Mouse (Mus musculus) thymus, postnatal 0 days (tissue): ENCODE results near the gene Ugt1a2. TPM values are rescaled to one million over a fixed set of nuclear protein-coding genes. Genes with fewer than 3 reads are reported as not detected.
"Not testable (repeated sequence)": the region's sequence is repeated elsewhere in the genome, so short reads cannot be mapped to it uniquely, and the experiment has no call there.

Experiments used
- DNase-seq: peaks from one replicate; pipeline ENCODE4 v3.0.0-alpha.2; 2015; ENCODE audit warnings: low spot score
- polyA plus RNA-seq: library from polyadenylated mRNA; unstranded; fragments of >200 nt; fragmentation: Nextera tagmentation; extraction: Ambion mirVana; gene quantifications from 2 replicates; pipeline ENCODE4 v1.2.1, GENCODE M21; 2015

Gene Ugt1a2
- polyA plus RNA-seq, 1 experiment from 2014 or later = 0.13 TPM

DNA sequence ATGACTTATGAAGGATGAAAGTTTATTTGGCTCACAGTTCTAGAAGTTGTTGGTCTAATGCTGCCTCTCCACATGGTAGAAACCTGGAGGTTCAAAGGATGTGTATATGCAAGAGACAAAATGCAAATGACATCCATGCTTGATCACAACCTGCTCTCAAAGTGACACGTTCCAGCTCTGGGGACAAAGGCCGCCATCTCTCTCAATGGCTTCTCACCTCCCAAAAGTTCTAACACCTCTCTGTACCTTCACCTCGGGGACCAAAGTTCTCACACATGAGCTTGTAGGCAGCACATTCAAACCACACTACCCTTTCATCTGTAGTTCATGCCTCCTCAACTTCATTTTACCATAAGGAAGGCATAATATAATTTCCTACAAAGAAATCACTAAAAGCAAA lies 17.2 kb downstream of the Ugt1a2 start:
- peak; percentile 2 for DNase-seq

DNA sequence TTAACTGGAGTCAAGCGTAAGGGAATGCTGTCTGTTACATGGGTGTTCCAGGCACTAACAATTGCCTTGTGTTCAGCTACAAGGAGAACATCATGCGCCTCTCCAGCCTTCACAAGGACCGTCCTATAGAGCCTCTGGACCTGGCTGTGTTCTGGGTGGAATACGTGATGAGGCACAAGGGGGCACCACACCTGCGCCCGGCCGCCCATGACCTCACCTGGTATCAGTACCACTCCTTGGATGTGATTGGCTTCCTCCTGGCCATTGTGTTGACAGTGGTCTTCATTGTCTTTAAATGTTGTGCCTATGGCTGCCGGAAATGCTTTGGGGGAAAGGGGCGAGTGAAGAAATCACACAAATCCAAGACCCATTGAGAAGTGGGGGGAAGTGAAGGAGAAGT lies 17.6 kb downstream of the Ugt1a2 start:
- peak; percentile 11 for DNase-seq

DNA sequence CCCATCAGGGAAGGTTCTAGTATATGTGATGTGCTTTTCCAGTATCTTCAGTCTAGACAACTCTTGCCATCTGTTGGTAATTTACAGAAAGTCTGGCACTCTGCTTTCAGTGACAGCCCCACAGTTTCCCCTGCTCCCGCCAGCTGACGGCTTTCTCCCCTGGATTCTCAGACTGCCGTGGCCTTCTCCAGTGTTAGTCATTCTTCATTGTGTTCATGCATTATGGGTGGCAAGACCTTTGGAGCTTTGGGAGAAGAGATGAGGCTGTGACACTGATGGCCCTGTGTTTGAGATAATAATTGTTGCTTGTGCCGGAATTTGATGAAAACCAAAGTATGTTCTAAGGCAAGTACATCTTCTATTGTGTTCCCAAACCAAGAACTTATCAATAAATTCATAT lies 18.2 kb downstream of the Ugt1a2 start:
- no peak for DNase-seq

DNA sequence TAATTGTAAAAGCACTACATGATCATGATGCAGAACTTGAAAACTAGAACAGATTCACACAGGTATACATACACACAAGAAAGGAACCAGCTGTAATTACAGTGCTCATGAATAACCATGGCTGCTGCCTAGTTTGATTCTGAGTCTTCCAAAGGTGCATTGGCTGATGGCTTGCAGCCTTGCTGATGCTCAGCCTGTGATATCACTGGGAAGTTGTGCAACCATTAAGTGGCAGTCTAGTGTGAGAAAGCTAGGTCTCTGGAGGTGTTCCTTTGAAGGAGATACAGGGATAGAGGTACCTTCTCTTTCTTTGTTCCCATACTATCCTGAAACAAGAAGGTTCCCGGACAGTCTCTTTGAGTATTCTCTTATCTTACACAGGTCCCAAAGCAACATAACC lies 18.7 kb downstream of the Ugt1a2 start:
- DNase-seq = no peak

DNA sequence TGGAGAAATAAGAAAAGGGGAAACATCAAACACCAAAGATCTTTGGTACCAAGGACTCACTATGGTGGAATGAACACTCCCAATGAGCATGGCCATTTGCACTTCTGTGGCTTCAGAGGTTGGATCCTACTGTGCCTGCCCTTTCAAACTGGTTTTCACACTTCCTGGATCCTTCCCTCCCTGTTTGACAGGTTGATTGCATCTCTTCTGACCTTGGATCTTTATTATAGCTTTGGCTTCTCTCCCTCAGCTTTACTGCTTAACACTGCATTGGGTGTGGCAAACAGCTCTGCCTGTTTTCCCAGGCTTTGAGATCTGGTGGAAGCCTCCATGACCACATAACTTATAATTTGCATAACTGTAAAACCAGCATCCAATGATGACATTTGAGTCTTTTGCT lies 19.9 kb downstream of the Ugt1a2 start:
- DNase-seq = no peak

DNA sequence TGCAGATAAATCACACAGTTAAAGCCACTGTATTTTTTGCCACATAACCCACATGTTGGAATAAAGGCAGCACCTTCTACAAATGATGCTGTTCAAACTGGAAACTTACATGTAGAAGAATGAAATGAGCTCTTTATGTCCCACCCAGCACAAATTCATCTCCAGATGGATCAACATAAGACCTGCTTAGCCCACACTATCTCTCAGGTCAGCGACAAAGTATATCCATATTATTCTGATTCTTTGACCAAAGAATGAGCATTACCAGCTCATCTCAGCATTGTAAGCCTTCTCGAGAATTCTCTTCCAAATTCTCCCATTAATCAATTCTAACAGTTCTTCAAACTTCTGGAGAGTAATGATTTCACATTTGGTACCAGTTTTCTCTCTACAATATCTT lies 21.8 kb downstream of the Ugt1a2 start:
- DNase-seq = no peak

DNA sequence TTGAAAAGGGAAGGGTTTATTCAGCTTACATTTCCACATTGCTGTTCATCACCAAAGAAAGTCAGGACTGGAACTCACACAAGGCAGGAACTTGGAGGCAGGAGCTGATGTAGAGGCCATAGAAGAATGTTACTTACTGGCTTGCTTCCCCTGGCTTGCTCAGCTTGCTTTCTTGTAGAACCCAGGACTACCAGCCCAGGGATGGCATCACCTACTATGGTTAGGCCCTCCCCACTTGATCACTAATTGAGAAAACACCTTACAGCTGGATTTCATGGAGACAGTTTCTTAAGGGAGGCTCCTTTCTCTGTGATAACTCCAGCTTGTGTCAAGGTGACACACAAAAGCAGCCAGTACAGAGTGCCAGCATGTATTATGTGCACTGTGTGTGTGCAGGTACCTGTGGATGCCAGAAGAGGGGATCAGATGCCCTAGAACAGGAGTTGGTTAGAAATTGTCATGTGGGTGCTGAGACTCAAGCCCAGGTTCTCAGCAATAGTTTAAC lies 22.7 kb downstream of the Ugt1a2 start:
- DNase-seq = not testable (repeated sequence)

DNA sequence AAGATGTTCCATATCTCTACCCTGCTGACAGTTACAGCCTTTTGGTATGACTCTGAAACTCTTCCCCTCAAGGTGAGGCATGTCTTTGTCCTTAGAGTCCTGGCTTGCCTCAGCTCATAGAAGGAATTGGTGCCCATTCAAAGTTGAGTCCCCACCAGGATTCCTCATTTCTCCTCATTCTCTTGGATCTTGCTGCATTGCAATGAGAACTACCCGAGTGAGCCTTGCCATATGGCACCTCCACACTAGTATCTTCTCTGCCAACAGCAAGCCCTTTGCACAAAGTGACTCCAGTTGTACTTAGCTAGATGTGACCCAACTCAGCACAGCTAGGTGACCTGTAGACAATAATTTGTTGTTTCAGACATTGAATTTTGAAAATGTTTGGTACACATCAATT lies 23.2 kb downstream of the Ugt1a2 start:
- no peak for DNase-seq

DNA sequence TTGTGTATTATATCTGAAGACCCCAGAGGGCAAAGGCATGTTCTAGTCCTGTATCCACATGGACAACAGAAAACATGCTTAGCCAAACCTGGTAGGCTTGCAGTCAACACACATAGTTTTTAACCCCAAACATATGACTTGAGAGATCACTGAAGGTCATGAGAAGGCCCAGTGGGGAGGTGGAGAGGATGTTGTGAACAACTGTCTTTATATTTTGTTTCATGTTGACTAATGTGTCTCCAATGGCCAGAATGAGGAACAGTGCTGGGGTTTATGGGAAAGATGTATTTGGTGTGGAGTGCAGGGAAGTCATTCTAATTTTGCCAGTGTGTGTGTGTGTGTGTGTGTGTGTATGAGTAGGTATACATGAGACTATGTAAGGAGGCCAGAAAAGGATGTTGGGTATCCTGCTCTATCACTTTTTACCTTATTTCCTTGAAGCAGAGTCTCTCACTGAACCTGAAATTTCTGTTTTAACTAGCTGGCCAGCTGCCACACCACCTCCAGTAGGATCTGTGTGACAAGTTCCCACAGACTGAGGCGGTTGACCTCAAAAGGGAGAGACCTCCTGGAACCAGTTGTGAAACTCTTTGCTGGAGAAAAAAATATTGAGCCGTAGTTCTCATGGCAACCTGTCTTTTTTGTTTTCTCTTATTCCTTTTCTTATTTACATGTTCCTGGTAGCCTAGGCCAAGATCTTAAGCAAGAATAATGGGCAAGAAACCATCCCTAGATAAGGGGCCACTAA lies 23.8 kb downstream of the Ugt1a2 start:
- DNase-seq = no peak

DNA sequence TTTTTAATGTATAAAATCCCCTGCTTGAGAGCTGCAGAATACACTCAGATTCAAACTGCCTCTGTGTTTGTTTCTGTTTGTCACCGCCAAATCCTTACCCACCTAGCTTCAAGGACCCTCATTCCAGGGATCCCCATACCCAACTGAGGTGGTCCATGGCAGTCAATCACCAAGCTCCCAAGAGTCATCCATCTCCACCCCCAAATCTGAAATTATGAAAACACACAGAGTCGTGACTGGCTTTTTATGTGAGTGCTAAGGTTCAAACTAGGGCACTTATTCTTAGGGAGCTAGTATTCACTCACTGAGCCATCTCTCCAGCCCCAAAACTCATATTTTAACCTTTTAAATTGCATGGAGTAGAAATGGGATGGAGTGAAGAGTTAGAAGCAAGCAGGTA lies 24.9 kb downstream of the Ugt1a2 start:
- not testable (repeated sequence) for DNase-seq

DNA sequence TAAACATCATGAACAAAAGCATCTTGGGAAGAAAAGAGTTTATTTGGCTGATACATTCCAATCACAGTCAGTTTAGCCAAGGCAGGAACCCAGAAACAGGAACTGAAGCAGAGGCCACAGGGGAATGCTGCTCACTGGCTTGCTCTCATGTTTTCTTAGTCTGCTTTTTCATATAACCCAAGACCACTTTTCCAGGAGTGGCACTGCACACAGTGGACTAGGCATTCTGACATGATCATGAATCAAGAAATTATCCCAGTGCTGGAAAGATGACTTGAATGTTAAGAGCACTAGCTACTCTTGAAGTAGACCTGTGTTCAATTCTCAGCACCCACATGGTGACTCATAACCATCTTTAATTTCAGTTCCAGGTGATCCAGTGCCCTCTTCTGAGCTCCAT lies 25.3 kb downstream of the Ugt1a2 start:
- no peak for DNase-seq

DNA sequence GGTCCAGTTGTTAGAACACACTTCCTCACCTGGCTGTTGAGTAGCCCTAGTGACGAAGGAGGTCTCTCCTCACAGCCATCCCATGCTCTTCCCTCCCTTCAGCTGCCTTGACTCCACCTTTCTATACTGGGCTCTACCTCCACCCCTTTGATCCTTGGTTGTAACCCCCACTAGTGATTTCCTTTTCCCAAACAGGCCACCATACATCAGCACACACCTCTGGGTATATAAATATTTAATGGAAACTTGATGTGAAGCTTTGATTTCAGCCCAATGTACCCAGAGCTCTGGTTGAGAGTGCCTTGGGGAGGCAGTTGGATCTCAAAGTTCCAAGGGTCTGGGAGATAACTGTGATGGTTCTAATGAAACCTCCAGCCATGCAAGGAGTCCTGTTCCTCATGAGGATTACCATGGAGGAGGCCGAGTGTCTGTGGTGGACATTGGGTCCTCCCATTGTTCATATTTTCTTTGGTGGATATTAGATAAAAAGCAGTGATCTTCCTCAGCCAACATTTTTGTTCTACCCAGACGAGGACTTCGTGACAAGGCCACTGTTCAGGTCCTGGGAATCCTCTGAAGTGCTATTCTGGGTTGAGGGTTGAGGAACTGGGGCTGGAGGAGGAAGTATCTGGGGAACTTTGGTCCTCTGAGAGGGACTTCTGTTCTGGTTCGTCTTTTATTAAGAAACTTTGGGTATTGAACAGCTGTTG lies 26.4 kb downstream of the Ugt1a2 start, which contains the start of gene Mroh2a:
TSS of gene Mroh2a (plus strand) at position 317 of the 710 bp plus-strand sequence.
- no peak for DNase-seq

DNA sequence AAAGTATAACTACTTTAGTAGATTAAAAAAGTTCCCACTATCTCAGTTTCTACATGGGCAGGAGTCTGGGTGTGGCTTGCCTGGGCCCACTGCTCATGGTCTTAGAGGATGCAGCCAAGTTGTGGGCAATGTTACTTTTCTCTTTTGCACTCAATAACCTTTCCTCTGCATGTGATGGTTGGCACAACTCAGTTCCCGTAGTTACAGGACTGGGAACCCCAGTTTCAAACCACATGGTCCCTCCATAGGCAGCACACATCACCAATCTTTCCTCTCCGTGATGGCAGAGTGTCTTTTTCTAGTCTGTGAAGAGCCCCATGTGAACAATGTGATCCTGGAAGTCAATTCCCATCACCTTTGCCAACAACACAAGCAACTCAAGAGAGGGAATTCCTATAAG lies 27.1 kb downstream of the Ugt1a2 start:
- no peak for DNase-seq

DNA sequence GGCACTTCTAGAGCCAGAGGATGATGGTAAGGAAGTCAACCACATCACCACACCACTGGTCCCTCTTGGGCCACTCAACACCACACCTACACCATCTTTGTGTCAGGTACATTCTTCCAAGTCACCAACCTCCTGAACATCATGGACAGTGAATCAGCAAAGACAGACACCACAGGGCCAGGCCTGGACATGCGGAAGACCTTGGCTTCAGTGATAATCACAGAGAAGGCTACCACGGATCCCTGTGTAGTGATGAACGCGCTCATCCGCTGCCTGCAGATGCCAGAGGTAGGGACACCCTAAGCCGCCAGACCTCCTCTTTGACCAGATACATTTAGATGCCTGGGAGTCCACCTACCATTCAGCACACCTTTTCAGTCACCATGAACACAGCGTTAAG lies 27.7 kb downstream of the Ugt1a2 start:
- DNase-seq = no peak

DNA sequence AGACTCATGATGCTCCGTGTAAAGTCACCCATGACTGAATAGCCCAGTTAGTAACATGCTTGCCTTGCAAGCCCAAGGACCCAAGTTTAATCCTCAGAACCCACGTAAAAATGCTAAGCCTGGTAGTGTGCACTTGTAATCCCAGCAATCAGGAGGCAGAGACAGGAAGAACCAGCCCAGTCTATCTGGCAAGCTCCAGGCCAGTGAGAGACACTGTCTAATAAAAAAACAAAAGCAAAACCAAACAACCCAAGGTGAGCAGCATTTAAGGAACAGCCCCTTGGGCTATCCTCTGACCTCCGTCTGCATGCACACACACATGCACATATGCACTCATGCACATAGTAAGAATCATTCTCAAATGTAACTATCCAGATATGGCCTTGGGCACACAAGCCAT lies 29.2 kb downstream of the Ugt1a2 start:
- DNase-seq = no peak

DNA sequence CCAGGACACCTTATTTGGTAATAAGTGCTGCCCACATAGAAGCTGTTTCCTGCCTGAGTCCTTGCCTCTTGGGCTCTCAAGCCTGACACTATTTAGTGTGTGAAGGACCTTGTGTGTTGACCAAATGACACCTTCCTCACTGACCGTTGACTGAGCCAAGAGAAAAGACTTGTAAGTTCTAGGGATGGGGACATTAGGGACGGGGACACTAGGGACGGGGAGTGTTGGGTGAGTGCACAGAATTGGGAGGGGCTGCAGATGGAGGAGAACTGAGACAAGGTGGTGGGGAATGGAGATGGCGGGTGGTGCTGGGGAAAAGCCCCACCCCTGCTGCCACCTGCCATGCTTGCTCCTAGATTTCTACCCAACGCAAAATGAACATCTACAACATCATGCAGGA lies 29.6 kb downstream of the Ugt1a2 start:
- no peak for DNase-seq

DNA sequence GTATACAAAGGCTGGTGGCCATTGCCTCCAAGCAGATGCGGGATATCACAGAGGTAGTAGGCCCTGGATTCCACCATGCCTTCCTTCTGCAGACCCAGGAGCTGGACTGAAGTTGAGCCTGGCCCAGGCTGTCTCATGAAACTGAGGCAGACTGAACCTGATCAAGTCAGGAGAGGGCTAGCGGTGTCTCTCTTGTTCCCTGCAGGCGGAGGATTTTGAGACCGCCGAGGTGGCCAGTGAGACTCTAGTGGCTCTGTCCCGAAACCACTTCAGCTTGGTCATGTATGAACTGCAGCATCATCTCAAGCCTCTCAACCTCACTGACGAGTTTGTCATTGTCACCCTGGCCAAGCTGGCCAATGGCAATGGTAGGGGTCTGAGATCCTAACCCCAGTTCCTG lies 30.0 kb downstream of the Ugt1a2 start:
- DNase-seq = no peak

DNA sequence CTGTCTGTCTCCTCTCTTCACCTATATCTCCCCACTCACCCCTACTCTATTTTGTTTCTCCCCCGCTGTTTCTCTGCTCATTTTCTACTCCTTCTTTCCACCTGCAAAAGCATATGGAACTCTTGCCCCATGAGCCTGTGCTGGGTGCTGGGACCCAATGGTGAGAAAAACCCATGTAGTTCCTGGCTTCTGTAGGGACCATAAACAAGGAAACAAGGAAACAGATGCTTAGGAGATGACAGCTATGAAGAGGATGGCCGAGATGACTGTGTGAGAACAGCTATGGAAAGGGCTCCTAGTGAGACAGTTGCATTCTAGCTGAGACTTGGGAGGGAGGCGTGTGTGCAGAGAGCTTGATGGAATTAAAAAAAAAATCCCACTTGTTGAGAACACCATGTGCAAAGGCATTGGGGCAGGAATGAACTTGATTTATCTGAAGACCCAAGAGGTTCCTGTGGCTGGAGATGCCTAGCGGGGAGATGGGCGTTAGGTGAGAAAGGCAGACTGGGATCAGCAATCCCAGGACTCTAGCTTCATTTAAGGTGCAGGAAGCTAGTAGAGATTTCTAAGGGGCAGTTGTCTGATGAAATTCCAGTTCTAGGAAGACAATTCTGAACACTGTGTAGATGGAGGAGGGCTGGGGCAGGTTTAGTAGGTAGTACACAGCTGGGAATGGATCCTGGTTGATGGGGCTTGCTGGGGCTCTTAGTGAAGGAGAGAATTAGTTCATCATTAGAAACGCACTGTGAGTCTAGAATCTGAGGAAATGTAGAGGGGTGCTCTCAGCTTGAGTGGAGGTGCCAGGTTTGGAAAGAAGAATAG lies 30.8 kb downstream of the Ugt1a2 start:
- DNase-seq = no peak

DNA sequence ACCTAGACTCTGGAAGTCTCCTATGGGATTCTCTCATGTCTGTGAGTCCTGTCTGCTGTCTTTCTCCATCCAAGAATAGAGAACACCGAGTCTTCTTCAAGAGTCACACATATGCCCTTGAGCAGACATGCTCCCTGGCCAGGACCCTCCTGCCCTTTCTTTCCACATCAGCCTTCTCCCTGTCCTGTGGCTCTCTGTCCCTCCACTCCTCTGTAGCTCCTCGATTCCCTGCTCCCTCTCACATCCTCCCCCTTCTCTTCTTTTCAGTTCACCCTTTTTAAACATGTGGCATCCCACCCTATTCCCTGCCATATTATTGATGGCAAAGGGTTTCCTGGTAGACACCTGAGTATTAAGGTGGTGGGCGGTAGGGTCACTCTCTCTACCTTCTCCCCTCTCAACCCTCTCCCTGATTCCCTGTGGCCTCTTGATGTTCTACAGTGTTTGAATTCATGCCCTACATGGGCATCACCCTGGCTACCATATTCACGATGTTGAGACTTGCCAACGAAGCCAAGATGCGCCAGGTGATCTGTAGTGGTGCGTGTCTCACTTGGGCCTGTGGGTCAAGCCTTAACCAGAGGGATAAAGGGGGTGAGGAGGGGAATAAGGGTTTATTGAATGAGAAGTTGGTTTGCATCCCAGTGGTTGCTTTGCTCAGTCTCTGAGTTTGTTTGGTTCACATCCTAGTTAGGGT lies 31.6 kb downstream of the Ugt1a2 start:
- DNase-seq = no peak

DNA sequence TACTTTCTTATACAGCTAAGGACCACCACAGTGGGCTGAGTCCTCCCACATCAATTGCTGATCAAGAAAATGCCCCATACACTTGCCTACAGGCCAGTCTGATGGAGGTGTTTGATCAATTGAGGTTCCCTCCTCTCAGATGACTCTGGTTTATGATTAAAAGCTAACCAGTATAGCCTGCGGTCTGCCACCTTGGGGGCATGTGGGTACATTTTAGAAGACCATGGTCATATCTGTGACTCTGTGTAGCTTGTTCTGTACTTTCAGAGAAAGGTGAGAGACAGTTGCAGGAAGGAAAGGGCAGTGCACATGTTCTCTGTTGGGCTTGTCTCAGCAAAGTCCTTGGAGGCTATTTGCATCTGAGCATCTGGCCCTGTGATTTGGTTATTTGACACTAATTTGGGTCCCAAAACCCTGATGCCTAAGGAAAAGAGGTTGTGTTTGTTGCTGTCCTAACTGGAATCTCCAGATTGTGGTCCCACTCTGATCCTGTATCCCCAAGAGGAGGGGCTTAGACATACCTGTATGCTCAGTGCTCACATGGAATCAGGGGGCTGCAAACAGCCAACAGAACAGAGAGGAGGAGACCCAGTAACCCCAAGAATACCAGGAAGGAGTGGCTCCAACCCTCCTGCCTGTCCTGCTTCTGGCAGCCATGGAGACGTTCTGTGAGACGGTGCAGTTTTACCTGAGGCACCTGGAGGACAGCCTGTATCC lies 32.4 kb downstream of the Ugt1a2 start:
- no peak for DNase-seq
